Mouse (Mus musculus) right cerebral cortex, postnatal 10 days (tissue): ENCODE measurements at regions not wholly inside any gene's neighbourhood (a gene's known extent, or its start where the extent isn't known, plus 50 kb on each side); places are given as distances from the start of the nearest gene placed in this dataset.

ENCODE experiments used
- DNase-seq, 2 experiments: peaks; one replicate each; pipeline ENCODE4 v3.0.0; 2021; ENCODE audit warnings: low spot score in 2 of 2

DNA sequence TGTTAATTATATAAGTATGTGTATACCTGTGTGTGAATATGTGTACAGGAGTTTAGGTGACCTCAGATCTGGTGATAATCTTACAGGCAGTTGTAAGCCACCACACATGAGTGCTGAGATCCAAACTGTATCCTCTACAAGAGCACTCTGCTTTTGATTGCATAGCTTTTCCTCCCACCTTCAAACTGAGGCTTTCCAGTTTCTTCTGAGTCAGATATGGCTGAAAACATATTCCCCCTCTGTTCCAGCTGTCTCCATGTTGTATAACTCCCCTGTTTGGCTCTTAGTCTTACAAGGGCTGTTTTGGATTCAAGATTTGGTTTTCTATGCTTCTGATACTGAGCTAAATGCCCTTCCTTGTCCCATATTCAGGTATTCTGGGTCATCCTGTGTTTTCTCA lies 232.7 kb downstream of the Sis start:
- no peak for DNase-seq

DNA sequence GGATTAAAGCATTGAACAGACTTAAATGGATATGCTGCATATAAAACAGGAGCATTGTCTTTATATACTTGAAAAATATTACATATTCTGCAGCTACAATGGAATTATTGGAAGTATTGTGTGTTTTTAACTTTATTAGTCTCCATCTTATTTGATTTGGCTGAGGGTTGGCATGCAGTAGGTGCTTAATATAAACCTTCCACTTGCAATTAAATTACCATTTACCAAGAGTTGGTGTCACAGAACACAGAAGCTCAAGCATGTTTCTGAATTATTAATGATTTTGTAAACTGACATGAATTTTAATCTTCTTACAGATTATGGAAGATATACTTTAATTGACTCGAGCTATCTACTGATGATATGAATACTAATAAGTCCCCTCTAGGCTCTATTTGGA lies 240.3 kb downstream of the Sis start:
- DNase-seq = no peak

DNA sequence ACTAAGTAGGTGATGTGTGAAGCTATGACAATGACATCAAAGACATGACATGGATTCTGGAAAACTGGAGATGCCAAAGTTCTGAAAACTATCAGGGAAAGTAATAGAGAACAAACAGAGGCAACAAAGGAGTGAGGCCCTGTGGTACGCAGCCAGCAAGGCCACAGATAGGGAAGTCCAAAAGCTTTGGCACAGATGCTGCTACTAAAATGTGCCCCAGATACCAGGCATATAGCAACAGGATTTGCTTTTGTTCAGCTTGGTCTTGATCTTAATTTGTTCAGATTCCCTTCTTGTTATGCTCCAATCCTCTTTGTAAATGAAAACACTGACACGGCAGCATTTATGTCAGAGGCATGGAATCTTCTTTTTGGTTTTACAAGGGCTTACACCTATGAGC lies 253.9 kb downstream of the Sis start:
- no peak for DNase-seq

DNA sequence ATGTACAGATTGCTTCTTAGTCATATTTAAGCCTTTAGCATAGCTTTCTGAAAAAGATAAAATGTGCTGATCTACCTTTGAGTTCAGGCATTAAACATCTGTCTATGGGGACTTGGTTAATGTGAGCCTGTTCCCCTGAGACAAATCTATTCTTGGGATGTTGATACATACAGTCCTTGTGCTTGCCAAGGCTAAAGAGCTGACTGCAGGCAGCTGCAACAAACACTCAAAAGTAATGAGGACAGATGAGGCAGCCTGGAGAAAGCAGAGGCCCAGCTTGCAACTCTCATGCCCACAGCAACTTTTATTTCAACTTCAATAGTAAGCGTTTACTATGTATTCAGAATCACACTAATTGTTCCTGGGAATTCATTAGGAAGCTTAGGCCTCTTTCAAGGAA lies 281.7 kb downstream of the Sis start:
- DNase-seq = peak in 1 of 2 experiments; percentile 17

DNA sequence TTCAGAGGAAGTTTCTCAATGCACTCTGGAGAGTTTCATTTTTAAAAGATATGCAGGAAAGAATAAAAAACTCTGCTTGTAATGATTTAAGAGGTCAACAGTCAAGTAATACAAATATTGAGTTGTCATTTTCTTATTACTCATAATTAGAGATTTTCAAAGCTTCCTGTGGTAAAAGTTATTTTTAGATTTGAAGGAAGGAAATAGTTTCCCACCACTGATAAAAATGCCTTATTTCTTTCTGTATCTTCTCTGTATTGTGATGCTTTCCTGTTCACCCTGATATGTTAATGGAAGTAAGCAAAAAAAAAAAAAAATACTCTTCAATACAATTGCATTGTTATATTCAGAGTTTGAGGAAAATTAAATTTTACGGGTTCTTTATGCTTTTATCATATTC lies 308.5 kb downstream of the Sis start:
- DNase-seq = no peak

DNA sequence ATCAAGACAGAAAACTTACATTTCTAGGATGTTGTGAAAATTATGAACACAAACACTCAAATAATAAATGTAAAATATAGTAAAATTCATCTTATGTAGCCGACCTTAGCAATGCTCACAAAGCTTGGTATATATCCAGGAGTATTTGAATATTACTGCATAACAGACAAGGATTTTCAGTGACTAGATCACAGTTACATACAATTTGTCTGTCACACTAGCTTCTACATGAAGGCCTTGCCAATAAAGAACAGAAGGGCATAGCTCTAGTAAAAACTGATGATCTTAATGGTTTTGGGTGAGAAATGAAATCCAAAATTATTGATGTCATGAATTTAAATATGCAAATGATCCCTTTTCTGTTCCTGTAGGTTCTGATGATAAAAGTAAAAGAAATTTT lies 337.6 kb downstream of the Sis start:
- no peak for DNase-seq

DNA sequence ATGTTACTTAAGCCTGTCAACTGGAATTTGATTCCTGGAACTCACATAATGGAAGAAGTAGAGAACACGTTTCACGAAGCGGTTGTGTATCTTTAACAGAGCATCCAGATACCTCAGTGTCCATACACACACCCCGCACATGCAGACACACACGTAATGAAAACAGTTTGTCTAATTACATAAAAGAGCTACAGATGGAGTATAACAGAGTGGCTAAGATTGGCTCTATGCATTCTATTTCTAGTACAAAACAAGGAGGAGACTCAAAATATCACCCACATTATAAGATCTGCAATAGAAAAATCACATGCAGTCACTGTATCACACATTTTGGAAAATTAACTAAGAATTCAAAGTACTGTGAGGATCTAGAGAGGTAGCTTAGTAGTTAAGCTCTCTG lies 346.9 kb downstream of the Sis start:
- DNase-seq = peak in 1 of 2 experiments; percentile 48

DNA sequence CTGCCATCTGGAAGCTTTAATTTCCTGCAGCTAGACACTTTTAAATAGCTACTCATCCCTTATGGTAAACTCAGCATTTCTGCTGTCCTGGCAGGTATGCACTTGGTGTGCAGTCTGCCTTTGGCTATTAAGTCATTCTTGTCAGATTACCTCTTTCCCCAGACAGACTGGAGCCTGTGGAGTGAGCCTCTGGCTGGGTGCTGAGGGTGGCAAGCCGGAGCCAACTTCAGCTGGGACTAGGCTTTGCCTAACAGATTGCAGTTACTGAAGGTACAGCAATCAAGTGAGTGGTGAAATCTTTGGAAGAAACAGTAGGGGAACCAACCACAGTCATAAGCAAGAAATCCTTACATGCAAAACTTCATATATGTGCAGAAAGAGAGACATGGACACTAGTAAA lies 347.8 kb downstream of the Sis start:
- peak in 1 of 2 experiments; percentile 26 for DNase-seq

DNA sequence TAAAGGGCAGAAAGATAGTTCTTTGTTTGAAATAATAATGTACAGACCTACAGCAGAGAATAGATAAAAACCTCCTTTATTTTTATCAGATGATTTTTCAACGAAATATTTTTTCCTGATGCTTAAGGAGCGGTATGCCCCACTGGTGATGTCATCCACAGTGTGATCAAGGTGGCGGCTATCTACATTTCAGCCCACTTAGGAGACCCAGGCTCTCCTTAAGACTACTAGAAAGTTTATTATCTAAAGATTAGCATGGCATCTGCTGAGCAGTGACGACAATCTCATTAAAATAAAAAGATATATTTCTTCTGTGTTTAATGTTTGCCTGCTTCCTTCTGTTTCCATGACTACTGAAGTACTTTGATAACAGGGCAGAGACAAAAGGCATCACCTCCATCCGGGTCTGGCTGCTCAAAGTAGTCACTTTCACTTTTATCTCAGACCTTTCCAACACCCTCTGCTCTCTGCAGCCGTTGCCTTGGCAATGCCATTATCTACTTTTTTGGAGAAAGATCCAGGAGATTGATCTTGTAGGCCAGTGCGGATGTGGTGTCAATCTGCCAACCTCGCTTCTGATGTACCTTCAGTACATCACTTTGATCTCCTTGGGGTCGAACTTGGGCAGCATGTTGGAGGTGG lies 363.8 kb downstream of the Sis start:
- DNase-seq = no peak
